Mouse (Mus musculus) hindbrain, embryonic 11.5 days (tissue): ENCODE measurements at regions not wholly inside any gene's neighbourhood (a gene's known extent, or its start where the extent isn't known, plus 50 kb on each side); places are given as distances from the start of the nearest gene placed in this dataset.

ENCODE experiments used
- ATAC-seq: fragments of 200-750 bp; cut with Nextera tagmentation; 2 replicates; pipeline ENCODE4 v1.8.0; 2017; ENCODE audit warnings: mild to moderate bottlenecking, moderate TSS enrichment, moderate library complexity; ENCODE audit not compliant: low FRiP score
- DNase-seq: peaks from one replicate; pipeline ENCODE4 v3.0.0-alpha.2; 2015; ENCODE audit warnings: low spot score
- H3K27ac ChIP-seq: fragments of 300-500 bp; sonication (generic); 2 replicates; pipeline ENCODE4 v1.5.1; 2014; ENCODE audit warnings: mild to moderate bottlenecking, low read depth, low read length
- H3K27me3 ChIP-seq: fragments of 300-500 bp; sonication (generic); 2 replicates; pipeline ENCODE4 v1.6.1; 2014; ENCODE audit warnings: mild to moderate bottlenecking, low read length, moderate library complexity, mixed read lengths; ENCODE audit not compliant: control insufficient read depth, insufficient read depth
- H3K36me3 ChIP-seq: fragments of 300-500 bp; sonication (generic); 2 replicates; pipeline ENCODE4 v1.6.1; 2014; ENCODE audit warnings: mild to moderate bottlenecking, low read length, moderate library complexity, mixed read lengths; ENCODE audit not compliant: control insufficient read depth, insufficient read depth
- H3K4me1 ChIP-seq: fragments of 300-500 bp; sonication (generic); replicated peaks from 2 replicates; pipeline ENCODE4 v1.6.1; 2014; ENCODE audit warnings: low read length, mixed read lengths; ENCODE audit not compliant: control insufficient read depth, insufficient read depth
- H3K4me2 ChIP-seq: fragments of 300-500 bp; sonication (generic); replicated peaks from 2 replicates; pipeline ENCODE4 v1.6.1; 2014; ENCODE audit warnings: mild to moderate bottlenecking, low read depth, low read length
- H3K4me3 ChIP-seq: fragments of 300-500 bp; sonication (generic); 2 replicates; pipeline ENCODE4 v1.5.1; 2014; ENCODE audit warnings: low read depth, low read length
- H3K9ac ChIP-seq: fragments of 300-500 bp; sonication (generic); 2 replicates; pipeline ENCODE4 v1.6.1; 2014; ENCODE audit warnings: low read depth, low read length
- H3K9me3 ChIP-seq: fragments of 300-500 bp; sonication (generic); 2 replicates; pipeline ENCODE4 v1.6.1; 2016; ENCODE audit warnings: low read length; ENCODE audit not compliant: control insufficient read depth
- WGBS: fragments of 180-500 bp; shearing (Covaris S2); extraction: QIAGEN DNeasy Blood & Tissue Kit; methylation state at CpG from one replicate; pipeline ENCODE4 v1.1.7; 2014; 5-methylcytosine and 5-hydroxymethylcytosine counted together

- no peak overlapping the region for H3K4me2 ChIP-seq
- H3K9ac ChIP-seq: no peak overlapping the region
- ATAC-seq (no peak), DNase-seq (no peak)
- no peak overlapping the region for H3K27ac ChIP-seq
- WGBS: 71% methylated on average over 7 of the region's 7 CpGs
- no peak overlapping the region for H3K4me3 ChIP-seq
- no peaks in the 10 kb centered on the region for H3K36me3 ChIP-seq
- H3K4me1 ChIP-seq: no peaks in the 10 kb centered on the region
- H3K27me3 ChIP-seq: no peaks in the 10 kb centered on the region
- no peaks in the 10 kb centered on the region for H3K9me3 ChIP-seq
These were observed 411.0 kb downstream of the Ofcc1 start for GRCm38 (mm10) chr13:39950203-39950602.

GRCm38 (mm10) chr13:39935216-39935615, 426.0 kb downstream of the Ofcc1 start:
- H3K4me1 ChIP-seq: no peaks in the 10 kb centered on the region
- H3K4me2 ChIP-seq: no peak overlapping the region
- 82% methylated on average over 2 of the region's 2 CpGs for WGBS
- H3K9ac ChIP-seq: no peak overlapping the region
- no peak overlapping the region for H3K4me3 ChIP-seq
- DNase-seq (no peak), ATAC-seq (no peak)
- no peaks in the 10 kb centered on the region for H3K9me3 ChIP-seq
- H3K36me3 ChIP-seq: no peaks in the 10 kb centered on the region
- no peaks in the 10 kb centered on the region for H3K27me3 ChIP-seq
- H3K27ac ChIP-seq: no peak overlapping the region

- no peaks in the 10 kb centered on the region for H3K36me3 ChIP-seq
- no peak for ATAC-seq
- H3K4me2 ChIP-seq: no peak overlapping the region
- H3K27me3 ChIP-seq: no peaks in the 10 kb centered on the region
- no peak overlapping the region for H3K4me3 ChIP-seq
- no peaks in the 10 kb centered on the region for H3K9me3 ChIP-seq
- H3K9ac ChIP-seq: no peak overlapping the region
- 60% methylated on average over 3 of the region's 3 CpGs for WGBS
- no peak for DNase-seq
- H3K27ac ChIP-seq: no peak overlapping the region
- H3K4me1 ChIP-seq: no peaks in the 10 kb centered on the region
These were observed 429.8 kb downstream of the Ofcc1 start for GRCm38 (mm10) chr13:39931487-39931886.

- WGBS: 89% methylated on average over 7 of the region's 7 CpGs
- Histone ChIP-seq H3K4me3 (no peak overlapping the region), H3K27me3 (no peaks in the 10 kb centered on the region)
These were observed 432.7 kb downstream of the Ofcc1 start for GRCm38 (mm10) chr13:39928573-39928972.

GRCm38 (mm10) chr13:39924366-39924765, 436.9 kb downstream of the Ofcc1 start:
- ATAC-seq: no peak
- H3K4me3 ChIP-seq: no peak overlapping the region
- H3K4me1 ChIP-seq: no peaks in the 10 kb centered on the region
- no peaks in the 10 kb centered on the region for H3K36me3 ChIP-seq
- 89% methylated on average over 4 of the region's 4 CpGs for WGBS
- no peaks in the 10 kb centered on the region for H3K27me3 ChIP-seq
- no peaks in the 10 kb centered on the region for H3K9me3 ChIP-seq
- H3K27ac ChIP-seq: no peak overlapping the region
- no peak for DNase-seq
- H3K4me2 ChIP-seq: no peak overlapping the region
- no peak overlapping the region for H3K9ac ChIP-seq

More at GRCm38 (mm10) chr13:39928573-39928972, 432.7 kb downstream of the Ofcc1 start:
- Histone ChIP-seq H3K9me3 (no peaks in the 10 kb centered on the region), H3K9ac (no peak overlapping the region), H3K27ac (no peak overlapping the region), H3K4me1 (no peaks in the 10 kb centered on the region), H3K4me2 (no peak overlapping the region), H3K36me3 (no peaks in the 10 kb centered on the region)
- no peak for ATAC-seq
- no peak for DNase-seq

- Histone ChIP-seq H3K27me3 (no peaks in the 10 kb centered on the region), H3K4me1 (no peaks in the 10 kb centered on the region), H3K9me3 (no peaks in the 10 kb centered on the region), H3K27ac (no peak overlapping the region), H3K4me3 (no peak overlapping the region), H3K36me3 (no peaks in the 10 kb centered on the region), H3K4me2 (no peak overlapping the region), H3K9ac (no peak overlapping the region)
- DNase-seq: no peak
- no peak for ATAC-seq
- 83% methylated on average over 9 of the region's 9 CpGs for WGBS
These were observed 438.1 kb downstream of the Ofcc1 start for GRCm38 (mm10) chr13:39923113-39923512.

GRCm38 (mm10) chr13:39907720-39908119, 453.5 kb downstream of the Ofcc1 start:
- WGBS: 57% methylated on average over 10 of the region's 10 CpGs
- H3K27ac ChIP-seq: no peak overlapping the region
- DNase-seq (no peak), ATAC-seq (no peak)
- H3K4me2 ChIP-seq: no peak overlapping the region
- no peak overlapping the region for H3K9ac ChIP-seq
- H3K36me3 ChIP-seq: no peaks in the 10 kb centered on the region
- no peaks in the 10 kb centered on the region for H3K4me1 ChIP-seq
- no peaks in the 10 kb centered on the region for H3K9me3 ChIP-seq
- no peak overlapping the region for H3K4me3 ChIP-seq
- H3K27me3 ChIP-seq: no peaks in the 10 kb centered on the region

- 35% methylated on average over 8 of the region's 8 CpGs for WGBS
- H3K36me3 ChIP-seq: no peaks in the 10 kb centered on the region
- H3K4me1 ChIP-seq: no peaks in the 10 kb centered on the region
- 0 out of 2 replicates have a peak, but pooled peaks have one; percentile 56 for ATAC-seq
- no peaks in the 10 kb centered on the region for H3K27me3 ChIP-seq
- H3K4me3 ChIP-seq: no peak overlapping the region
- H3K4me2 ChIP-seq: no peak overlapping the region
- peak; percentile 18 for DNase-seq
- H3K27ac ChIP-seq: no peak overlapping the region
- H3K9ac ChIP-seq: no peak overlapping the region
- no peaks in the 10 kb centered on the region for H3K9me3 ChIP-seq
These were observed 457.0 kb downstream of the Ofcc1 start for GRCm38 (mm10) chr13:39904264-39904663.

GRCm38 (mm10) chr13:39903319-39903718, 457.9 kb downstream of the Ofcc1 start:
- Histone ChIP-seq H3K27me3 (no peaks in the 10 kb centered on the region), H3K9me3 (no peaks in the 10 kb centered on the region), H3K27ac (no peak overlapping the region), H3K9ac (no peak overlapping the region), H3K4me3 (no peak overlapping the region), H3K4me1 (no peaks in the 10 kb centered on the region), H3K36me3 (no peaks in the 10 kb centered on the region), H3K4me2 (no peak overlapping the region)
- WGBS: 59% methylated on average over 3 of the region's 3 CpGs
- DNase-seq (peak; percentile 24), ATAC-seq (no peak; the same call in 1 of the 2 replicates)
